Mouse (Mus musculus): Measurements from ENCODE around the gene Ankrd44.
"Not testable (repeated sequence)": the region's sequence is repeated elsewhere in the genome, so short reads cannot be mapped to it uniquely, and the experiment has no call there.

The Ankrd44 gene

DNA sequence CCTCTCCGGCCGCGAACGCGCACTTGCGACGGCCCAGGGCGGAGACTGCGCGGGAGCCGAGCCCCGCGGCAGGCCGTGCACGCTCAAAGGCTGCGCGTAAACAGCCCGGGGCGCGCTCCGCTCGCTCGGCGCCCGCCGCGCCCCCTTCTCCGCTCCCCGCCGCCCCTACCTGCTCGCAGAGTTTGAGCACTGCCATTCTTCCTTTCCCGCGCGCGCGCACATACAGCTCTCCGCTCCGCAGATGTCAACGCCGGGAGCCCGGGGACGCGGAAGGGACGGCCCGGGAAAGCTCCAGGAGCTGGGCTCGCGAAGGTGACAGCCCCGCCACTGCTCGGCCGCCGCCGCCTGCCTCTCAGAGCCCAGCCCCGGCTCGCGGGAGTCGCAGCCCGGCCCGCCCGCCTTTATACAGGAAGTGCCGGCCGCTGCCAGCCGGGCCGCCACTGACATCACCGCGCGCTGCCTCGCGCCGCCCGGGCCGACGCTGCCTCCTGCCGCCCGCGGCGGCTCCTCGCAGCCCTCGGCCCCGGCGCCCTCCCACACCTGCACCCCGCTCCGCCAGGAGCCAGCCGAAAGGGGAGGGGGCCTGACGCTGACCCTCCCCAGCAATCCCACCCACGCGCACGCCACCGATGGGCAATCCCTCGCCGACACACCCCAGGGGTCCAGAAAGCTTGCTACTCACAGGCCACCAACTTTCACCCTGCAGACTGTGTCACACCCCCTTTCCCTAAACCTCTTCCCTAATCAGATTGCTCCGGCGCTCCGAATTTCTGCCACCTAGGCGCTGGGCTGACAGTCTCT, at the start of gene Ankrd44:
Gene Ankrd44, minus strand, starts transcription at position 417 of the 801 bp plus-strand sequence.
- in situ Hi-C loops (cut with MseI, MboI) = no loop called here

DNA sequence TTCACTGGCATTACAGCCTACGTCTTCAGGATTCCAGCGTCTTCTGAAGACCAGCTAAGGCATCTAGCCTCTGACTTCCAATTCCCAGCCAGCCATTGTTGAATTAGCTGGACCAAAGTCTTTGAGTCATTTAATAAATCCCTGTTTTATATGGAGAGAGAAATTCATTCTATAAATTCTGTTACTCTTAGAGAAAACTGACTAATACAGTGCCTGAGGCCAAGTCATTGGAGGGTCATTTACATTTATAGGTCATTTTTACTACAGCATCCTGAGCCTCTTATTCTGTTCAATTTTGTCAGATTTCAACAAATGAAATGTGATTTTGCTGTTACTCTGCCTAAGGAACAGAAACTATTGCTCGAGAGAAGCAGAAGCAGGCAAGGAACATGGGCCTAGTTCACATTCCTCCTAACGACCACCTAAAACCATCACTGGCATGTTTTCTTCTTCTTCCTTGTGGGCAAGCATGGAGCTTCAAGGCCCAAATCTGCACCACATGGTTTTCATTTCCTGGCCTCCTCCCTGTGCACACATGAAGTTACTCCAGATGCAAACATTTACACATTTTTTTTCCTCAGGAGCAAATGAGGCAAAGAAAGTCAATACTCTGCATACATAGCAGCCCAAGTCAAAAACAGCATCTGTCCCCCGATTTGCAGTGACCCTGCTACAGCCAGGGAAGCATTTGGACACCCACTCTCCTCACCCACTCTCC, 45.7 kb upstream of the Ankrd44 start:
- in situ Hi-C loops (cut with MseI, MboI) = loop anchor here (5.0 to 10.0 kb wide), 2 partner anchors 135 to 307 kb away; no protein-coding TSS in a partner anchor

DNA sequence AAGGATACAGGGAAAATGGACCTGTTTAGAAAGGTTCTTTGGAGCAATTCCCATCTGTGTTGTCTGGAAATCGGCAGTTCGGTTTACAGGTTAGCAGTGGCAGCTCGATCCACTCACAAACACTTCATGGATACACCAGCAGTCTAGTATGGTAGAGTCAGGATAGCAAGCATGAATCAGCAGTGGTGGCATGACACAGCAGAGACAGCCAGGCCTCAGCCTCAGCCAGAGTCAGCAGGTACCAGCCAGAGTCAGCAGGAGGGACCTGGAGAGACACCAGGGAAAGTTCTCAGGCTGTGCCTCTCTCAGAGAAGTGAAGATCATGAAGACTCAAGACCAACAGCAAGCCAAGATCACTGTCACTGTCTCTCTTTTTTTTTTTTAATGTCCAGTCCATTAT, 40.7 kb upstream of the Ankrd44 start:
- in situ Hi-C loops (cut with MseI, MboI) = loop anchor here in 1 of 2 experiments (10.0 kb wide), 1 partner anchor 302 kb away; no protein-coding TSS in a partner anchor

DNA sequence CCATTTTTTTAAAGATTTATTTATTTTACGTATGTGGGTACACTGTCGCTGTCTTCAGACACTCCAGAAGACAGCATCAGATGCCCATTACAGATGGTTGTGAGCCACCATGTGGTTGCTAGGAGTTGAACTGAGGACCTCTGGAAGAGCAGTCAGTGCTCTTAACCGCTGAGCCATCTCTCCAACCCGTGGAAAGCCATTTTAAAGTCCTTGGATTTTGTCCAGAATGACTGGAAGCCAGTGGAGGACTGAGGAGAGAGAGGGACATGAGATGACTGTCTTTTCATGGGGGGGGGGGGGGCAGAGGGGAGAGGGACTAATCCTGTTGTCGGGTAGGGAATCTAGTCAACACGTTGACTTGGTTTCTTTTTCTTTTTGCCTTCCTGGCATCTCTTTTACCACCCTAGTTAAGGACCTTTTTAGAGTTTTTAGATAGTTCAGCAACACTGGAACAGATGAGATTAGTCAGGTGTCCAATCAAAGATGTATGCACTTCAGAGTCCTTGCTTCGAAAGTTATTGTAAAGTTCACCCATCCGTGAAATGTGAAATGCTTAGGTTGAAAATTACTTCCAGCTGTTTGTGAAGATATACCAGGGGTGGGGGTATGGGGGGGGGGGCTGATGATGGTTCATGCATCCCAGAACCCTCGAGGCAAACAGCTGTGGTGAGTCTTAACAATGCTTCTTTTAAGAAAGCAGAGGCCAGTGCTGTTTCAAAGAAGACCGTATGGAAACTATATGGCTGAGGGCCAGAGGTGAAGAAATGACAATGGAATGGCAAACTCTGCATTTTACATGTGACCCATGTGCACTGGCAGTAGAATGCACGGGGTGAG, 39.2 kb upstream of the Ankrd44 start:
- in situ Hi-C loops (cut with MseI, MboI) = loop anchor here in 1 of 2 experiments (10.0 kb wide), 1 partner anchor 301 kb away; no protein-coding TSS in a partner anchor

DNA sequence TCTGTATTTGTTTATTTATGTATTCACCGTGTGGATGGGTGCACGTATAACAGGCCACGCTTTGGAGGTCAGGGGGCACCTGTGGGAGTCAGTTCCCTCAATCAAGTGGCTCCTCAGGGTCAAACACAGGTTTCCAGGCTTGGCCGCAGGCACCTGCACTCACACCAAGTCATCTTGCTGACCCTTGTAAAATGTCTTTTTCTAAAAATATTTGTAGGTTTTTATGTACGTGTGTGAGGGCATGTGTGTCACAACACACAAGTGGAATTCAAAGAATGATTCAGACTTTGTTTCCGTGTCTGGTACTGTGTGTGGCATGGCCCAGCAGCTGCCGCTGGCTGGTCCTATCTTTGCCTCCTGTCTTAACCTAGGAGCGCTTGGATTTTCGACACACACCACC, 35.5 kb upstream of the Ankrd44 start:
- in situ Hi-C loops (cut with MseI, MboI) = loop anchor here in 1 of 2 experiments (10.0 kb wide), 1 partner anchor 297 kb away; no protein-coding TSS in a partner anchor

DNA sequence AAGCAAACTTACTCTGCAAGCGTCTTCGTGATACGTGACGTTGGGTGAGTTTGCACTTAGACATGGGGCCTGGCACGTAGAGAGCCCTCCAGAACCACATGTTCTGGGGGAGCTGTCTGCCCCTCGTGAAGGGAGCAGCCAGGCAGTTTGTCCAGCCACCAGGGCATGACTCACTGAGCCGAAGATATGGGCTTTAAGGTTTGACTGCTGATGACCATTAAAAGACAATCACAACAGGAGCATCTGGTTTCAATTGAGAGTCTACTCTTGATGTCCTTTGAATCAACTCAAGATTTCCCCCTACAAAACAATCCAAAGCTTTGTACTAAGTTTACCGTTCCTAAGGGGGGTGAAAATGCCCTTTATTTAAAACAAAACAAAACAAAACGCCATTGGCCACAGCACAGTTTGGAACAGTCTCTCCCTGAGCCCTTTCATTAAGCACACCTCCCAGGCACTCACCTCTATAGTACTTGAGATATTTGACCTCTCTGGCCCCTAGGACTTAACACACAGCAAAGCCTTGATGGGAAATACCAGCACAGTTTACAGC, 34.5 kb upstream of the Ankrd44 start:
- in situ Hi-C loops (cut with MseI, MboI) = loop anchor here in 1 of 2 experiments (10.0 kb wide), 1 partner anchor 296 kb away; no protein-coding TSS in a partner anchor

DNA sequence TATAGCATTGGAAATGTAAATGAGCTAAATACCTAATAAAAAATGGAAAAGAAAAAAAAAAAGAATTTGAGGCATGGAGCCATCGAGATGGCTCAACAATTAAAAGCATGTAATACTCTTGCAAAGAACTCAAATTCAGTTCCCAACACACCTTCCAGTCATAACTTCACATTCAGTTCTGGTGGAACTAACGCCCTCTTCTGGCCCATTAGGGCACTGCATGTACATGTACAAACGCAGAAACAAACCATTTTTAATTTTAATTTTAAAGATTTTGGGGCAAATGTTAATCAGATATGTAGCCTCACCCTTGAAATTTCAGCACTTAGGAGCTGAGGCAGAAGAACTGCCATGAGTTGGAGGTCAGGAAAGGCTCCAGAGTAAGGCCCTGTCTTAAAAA, 32.3 kb upstream of the Ankrd44 start:
- in situ Hi-C loops (cut with MseI, MboI) = no loop called here

DNA sequence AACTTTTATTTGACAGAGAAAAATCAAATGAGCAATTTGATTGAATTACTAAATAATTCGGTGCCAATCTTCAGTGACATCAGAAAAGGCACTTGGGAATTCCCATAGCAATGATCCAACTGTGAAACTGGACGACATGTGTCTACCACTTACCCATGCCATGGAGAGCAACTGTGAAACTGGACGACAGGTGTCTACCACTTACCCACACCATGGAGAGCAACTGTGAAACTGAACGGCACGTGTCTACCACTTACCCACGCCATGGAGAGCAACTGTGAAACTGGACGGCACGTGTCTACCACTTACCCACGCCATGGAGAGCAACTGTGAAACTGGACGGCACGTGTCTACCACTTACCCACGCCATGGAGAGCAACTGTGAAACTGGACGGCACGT, 30.8 kb upstream of the Ankrd44 start:
- in situ Hi-C loops (cut with MseI, MboI) = not testable (repeated sequence)

DNA sequence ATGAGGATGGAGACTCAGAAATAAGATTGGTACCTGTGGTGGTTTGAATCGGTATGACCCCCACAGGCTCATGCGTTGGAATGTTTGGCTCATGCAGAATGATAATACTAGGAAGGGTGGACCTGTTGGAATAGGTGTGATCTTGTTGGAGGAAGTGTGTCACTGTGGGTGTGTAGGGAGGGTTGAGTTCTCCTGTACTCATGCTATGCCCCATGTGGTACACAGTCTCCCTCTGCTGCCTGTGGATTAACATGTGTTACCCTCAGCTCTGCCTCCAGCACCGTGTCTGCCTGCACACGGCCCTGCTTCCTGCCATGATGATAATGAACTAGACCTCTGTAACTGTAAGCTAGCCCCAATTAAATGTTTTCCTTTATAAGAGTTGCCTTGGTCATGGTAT, 28.7 kb upstream of the Ankrd44 start:
- in situ Hi-C loops (cut with MseI, MboI) = no loop called here

DNA sequence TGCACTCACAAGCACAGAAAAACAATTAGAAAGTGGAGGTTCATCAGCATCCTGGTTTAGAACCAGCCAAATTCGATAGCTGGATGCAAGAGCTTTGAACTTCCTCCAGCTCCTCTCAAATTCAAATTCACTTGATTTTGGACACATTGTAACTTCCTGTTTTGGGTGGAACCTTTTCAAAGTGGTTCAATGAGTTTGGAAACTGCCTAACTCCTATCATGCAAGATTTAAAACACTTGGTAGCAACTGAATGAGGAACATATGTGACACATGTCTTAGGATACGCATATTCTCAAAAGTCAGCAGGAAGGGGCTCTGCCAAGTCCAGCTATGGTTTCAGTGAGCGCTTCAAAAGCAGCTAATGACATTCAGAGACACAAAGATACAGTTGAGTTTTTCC, 18.5 kb upstream of the Ankrd44 start:
- in situ Hi-C loops (cut with MseI, MboI) = no loop called here

DNA sequence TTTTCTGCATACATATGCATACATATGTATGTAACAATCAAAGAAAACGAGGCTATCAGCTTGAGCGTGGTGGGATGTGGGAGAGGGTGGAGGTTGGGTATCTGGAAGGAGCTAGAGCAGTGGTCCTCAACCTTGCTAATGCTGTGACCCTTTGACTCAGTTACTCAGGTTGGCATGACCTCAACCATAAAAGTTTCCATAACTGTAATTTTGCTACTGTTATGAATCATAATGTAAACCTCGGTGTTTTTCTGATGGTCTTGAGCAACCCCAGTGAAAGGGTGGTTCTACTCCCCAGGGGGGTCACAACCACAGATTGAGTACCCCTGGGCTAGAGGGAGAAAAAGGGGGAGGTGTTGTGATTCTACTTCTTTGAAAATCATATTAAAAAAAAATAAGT, 9.3 kb upstream of the Ankrd44 start:
- in situ Hi-C loops (cut with MseI, MboI) = no loop called here

DNA sequence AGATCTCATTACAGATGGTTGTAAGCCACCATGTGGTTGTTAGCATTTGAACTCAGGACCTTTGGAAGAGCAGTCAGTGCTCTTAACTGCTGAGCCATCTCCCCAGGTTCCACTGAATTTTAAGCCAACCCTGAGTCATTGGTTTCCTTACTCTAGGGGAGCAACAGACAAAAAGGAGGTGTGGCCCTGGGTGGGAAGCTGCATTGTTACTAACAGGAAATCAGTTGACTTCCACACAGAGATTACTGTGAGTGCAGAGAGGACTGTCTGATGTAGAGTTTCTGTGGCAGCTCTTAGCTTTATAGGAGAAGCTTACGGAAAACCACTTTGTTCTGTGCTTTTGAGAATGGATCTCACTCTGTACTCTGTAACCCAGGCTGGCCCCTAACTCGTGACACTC, 8.7 kb upstream of the Ankrd44 start:
- in situ Hi-C loops (cut with MseI, MboI) = no loop called here

DNA sequence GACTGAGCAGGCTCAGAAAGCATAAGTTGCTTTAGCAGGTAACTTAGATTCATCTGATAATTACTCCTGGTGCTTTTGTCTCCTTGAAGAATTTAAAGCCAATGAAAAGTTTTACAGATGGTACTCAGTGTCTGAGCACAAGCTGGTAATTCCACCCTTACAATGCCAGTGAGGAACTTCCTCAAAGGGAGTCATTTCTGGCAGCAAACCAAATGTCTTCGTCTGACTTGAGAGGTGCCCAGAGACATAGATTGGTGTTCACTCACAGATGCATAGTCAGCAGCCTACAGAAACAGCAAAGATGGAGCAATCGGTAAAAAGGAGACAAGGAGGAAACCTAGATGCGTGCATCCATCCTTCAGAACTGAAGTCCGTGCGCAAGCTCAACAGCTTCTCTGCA, 7.5 kb upstream of the Ankrd44 start:
- in situ Hi-C loops (cut with MseI, MboI) = no loop called here

DNA sequence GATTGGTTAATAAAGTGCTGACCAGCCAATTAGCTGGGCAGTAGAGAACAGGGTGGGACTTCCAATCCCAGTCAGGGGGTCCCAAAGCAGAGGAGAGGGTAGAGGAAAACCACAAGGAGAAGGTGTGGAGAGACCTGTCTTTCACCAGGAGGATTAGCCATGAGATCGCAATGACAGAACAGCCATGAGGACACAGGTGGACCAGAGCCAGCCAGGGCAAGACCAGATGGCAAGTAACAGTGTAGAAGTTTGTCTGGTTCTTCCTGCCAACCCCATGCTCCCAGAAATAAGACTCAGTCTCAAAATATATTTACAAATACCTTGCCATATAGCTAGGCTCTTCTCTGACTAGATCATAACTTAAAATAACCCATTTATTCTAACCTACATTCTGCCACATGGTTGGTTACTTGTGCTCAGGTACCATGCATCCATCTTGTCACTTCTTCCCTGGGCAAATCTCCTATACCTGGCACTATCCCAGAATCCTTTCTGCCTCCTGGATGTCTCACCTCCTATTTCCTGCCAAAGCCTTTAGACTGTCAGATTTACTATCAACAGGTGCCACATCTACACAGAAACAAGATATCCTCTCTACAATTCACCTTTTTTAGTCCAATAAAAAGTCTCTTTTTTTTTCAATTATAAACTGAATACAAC, 6.4 kb upstream of the Ankrd44 start:
- in situ Hi-C loops (cut with MseI, MboI) = no loop called here

DNA sequence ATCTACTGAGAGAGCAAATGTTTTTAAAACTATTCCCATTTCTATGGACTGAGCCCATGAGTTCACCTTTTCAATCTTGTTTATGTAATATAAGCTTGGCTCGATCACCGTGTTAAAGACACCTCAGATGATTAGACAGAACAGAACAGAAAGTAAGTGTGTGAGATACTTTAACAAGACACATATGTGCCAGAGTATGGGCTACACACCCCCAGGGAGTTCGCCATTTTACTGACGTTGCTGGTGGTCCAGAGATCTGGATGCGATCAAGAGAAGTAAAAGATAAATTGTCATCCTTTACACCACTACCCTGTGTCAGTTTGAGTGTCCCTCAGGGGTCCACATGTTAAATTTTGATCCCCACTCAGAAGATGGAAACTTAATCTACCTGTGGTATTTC, 5.0 kb upstream of the Ankrd44 start:
- in situ Hi-C loops (cut with MseI, MboI) = no loop called here

DNA sequence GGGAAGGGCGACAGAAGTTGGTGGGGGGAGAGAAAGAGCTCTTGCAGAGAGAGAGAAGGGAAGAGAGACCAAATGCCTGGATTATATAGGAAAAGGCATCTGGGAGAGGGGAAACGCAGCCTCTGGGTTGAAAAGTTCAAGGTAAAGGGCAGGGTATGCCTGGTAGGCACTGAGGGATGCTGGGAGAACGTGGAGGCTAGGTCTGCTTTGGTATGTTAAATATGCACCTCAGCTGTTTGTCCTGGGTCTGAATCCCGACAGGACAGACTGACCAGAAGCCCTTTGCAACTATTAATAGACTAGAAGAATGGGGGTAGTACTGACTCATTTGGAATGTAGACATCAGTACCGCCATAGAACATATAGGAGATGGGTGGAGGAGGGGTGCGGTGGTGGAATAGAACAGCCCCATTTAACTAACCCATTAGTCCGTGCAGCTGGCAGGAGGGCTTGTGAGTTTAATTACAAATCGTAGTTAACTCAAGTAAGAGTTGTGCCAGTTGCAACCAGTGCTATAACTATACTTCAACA, 4.5 kb upstream of the Ankrd44 start:
- in situ Hi-C loops (cut with MseI, MboI) = no loop called here

DNA sequence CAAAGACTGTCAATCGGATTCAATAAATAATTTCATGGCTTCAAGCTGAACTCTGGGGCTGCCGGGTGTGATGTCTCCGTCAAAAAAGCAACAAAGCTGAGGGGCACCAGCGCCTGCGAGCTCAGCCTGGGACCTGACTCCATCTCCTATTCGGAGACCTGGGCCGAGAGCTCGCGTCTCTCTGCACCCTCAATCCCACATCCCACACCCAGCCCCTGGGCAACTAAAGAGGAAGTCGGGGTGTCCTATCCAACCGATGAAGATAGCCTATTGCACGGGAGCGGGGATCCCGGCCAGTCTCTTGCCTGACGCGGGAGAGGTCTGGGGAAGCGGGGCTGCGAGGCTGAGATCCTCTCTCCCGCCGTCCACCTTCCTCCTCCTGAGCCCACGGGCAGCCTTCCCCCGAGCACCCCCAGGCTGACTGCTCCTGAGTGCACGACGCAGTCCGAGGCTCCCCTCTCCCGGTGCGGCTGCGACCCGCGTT, 694 bp downstream of the Ankrd44 start:
- in situ Hi-C loops (cut with MseI, MboI) = no loop called here

DNA sequence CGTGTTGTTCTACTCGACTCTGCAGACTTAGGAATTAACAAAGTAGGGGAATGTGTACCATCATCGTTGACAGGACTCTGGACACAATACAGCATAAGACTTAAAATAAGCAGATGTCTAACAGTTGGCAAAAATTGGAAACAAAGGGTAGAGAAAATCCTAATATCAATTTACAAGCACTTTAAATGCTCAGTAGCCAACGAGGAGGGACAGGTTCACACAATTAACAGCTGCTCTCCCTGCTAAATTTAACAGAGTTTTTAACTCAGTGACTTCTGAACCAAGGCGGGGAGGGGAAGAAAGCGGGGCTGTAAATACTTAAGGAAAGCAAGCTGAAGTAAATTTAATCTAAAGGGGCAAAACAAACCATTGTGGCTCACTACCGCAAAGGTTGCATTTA, 1.4 kb downstream of the Ankrd44 start:
- in situ Hi-C loops (cut with MseI, MboI) = no loop called here

DNA sequence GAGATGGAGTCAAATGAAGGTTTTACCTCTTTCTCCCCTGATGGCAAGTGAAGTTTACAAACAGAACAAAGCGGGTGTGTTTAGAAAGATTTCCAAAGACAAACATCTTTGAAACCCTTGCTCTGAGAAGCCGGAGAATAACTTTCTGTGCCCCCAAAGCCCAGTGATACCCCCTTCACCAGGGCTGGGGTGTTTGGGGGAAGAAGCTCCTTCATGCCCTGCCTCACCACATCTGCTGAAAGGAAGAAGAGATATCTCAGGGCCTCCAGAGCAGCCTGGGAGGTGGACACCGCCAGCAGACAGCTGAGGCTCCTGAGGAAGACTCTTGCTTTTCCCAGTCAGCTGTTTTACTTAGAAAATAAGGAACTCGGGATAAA, 1.9 kb downstream of the Ankrd44 start:
- in situ Hi-C loops (cut with MseI, MboI) = no loop called here

Data from mouse trophoblast stem cell (cell line).